Mouse (Mus musculus) myocyte (in vitro differentiated cells): ENCODE results near the gene Cgref1.

Experiments used
- CEBPB ChIP-seq: IDR thresholded peaks from 2 replicates; pipeline ENCODE4 v1.6.1; 2011; ENCODE audit warnings: mild to moderate bottlenecking, moderate library complexity; ENCODE audit not compliant: poor library complexity, insufficient read depth, severe bottlenecking
- E2F4 ChIP-seq: IDR thresholded peaks from one replicate; pipeline ENCODE4 v1.6.1; 2011; ENCODE audit warnings: mild to moderate bottlenecking, control low read depth, moderate library complexity; ENCODE audit not compliant: insufficient read depth
- MAX ChIP-seq: IDR thresholded peaks from one replicate; pipeline ENCODE4 v1.6.1; 2011; ENCODE audit warnings: low read depth, mild to moderate bottlenecking, control low read depth
- MYOD1 ChIP-seq, 3 experiments: IDR thresholded peaks; one replicate each; pipeline ENCODE4 v1.6.1; 2011; ENCODE audit warnings: control low read depth in 2 of 3, low read depth in 2 of 3, mild to moderate bottlenecking in 2 of 3, moderate library complexity in 1 of 3; ENCODE audit not compliant: insufficient read length in 2 of 3, control insufficient read depth in 1 of 3
- MYOG ChIP-seq, 3 experiments: IDR thresholded peaks; one replicate each; pipeline ENCODE4 v1.6.1; 2011; ENCODE audit warnings: control low read depth in 2 of 3, low read depth in 2 of 3, mild to moderate bottlenecking in 2 of 3; ENCODE audit not compliant: insufficient read length in 2 of 3, control insufficient read depth in 1 of 3, insufficient read depth in 1 of 3
- POLR2A ChIP-seq: IDR thresholded peaks from one replicate; pipeline ENCODE4 v1.6.1; 2011; ENCODE audit warnings: low read depth, mild to moderate bottlenecking, control low read depth, moderate library complexity; ENCODE audit not compliant: insufficient read length
- POLR2AphosphoS2 ChIP-seq: IDR thresholded peaks from one replicate; pipeline ENCODE4 v1.6.1; 2011; ENCODE audit warnings: low read depth, control low read depth; ENCODE audit not compliant: insufficient read length
- REST ChIP-seq: IDR thresholded peaks from one replicate; pipeline ENCODE4 v1.6.1; 2011; ENCODE audit warnings: mild to moderate bottlenecking, control low read depth, moderate library complexity; ENCODE audit not compliant: insufficient read depth, insufficient read length
- TCF12 ChIP-seq: IDR thresholded peaks from one replicate; pipeline ENCODE4 v1.6.1; 2011; ENCODE audit warnings: mild to moderate bottlenecking, control low read depth; ENCODE audit not compliant: poor library complexity, insufficient read depth, severe bottlenecking
- TCF3 ChIP-seq: IDR thresholded peaks from one replicate; pipeline ENCODE4 v1.6.1; 2011; ENCODE audit warnings: low read depth, control low read depth; ENCODE audit not compliant: insufficient read length
- USF1 ChIP-seq: IDR thresholded peaks from one replicate; pipeline ENCODE4 v1.6.1; 2011; ENCODE audit warnings: low read depth, mild to moderate bottlenecking, control low read depth, moderate library complexity

GRCm38 (mm10) chr5:30961545-30962505 is 16.4 kb upstream of the Cgref1 start:
- TF ChIP-seq POLR2A (no peak), MYOG (IDR thresholded peaks at IDR 0.05; ENCODE audit: control insufficient read depth in 1 of 3, insufficient read depth in 1 of 3, insufficient read length in 2 of 3, low read depth in 2 of 3) (no peak), MAX (no peak), POLR2AphosphoS2 (no peak), MYOD1 (IDR thresholded peaks at IDR 0.05; ENCODE audit: control insufficient read depth in 1 of 3, insufficient read length in 2 of 3, low read depth in 2 of 3) (peak in 2 of 3 experiments; percentile 12 to 67), USF1 (no peak), E2F4 (no peak), TCF3 (no peak), REST (no peak), TCF12 (peak; percentile 30), CEBPB (no peak)
